Comparison of ENCODE assay signal across 32 mouse cellular contexts in the genomic region with DNA sequence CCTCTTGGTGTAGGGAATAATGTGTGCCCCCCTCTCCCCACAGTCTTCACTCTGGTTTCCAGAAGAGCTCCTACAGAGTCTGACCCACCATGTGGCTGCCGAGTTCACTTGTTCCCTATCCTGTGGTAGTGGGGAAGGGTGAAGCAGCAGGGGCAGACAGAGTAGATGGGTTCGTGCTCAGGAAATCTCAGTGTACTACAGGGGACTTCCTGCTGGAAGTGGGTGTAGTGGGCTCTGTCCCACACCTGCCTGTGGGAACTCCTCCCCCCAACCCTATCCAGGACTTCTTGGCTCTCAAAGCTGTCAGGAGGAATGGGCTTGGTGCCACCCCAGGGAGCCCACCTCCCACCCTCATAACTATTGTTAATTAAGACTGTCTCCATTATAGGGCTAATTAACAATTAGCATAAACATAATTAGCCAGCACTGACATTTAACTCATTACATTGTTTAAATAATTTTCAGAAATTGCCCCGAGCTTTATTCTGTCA. TPM values are rescaled to one million over a fixed set of nuclear protein-coding genes. Genes with fewer than 3 reads are reported as not detected.
DNase-seq lines count a peak whose midpoint lies in the region; ATAC-seq and TF ChIP-seq lines count a peak whose summit lies in the region.
"Had no signal": no experiment of that assay in that cellular context is flagged by ENCODE, and none has a peak within 500 bp of the region (broad histone marks: within the 10 kb centered on the region; RNA-seq: fewer than 3 reads in every experiment).

No protein-coding gene starts in this region.

- 36% methylated on average over 3 of the region's 3 CpGs for WGBS in forebrain, embryonic 13.5 days
- WGBS in forebrain, embryonic 10.5 days, result 79% methylated on average over 3 of the region's 3 CpGs
- 68% methylated on average over 3 of the region's 3 CpGs for WGBS in hindbrain, embryonic 10.5 days
- WGBS in hindbrain, embryonic 11.5 days, result 61% methylated on average over 3 of the region's 3 CpGs
- 29% methylated on average over 3 of the region's 3 CpGs for WGBS in hindbrain, embryonic 15.5 days
- 26% methylated on average over 3 of the region's 3 CpGs for WGBS in hindbrain, embryonic 16.5 days
- 34% methylated on average over 3 of the region's 3 CpGs for WGBS in forebrain, postnatal 0 days

- H3K27ac ChIP-seq in forebrain, embryonic 13.5 days, result no peak overlapping the region
- H3K27ac ChIP-seq in forebrain, embryonic 10.5 days, result no peak overlapping the region
- H3K27ac ChIP-seq in hindbrain, embryonic 10.5 days, result peak overlapping the region; percentile 2; the same call in 1 of the 2 replicates
- H3K27ac ChIP-seq in hindbrain, embryonic 11.5 days (ENCODE audit: low read depth, low read length), result no peak overlapping the region
- no peak overlapping the region for H3K27ac ChIP-seq in hindbrain, embryonic 15.5 days (replicated peaks)
- no peak overlapping the region for H3K27ac ChIP-seq in hindbrain, embryonic 16.5 days (ENCODE audit: low read depth, low read length)
- no peak overlapping the region for H3K27ac ChIP-seq in forebrain, postnatal 0 days (ENCODE audit: low read depth, low read length)
- H3K27ac ChIP-seq: embryonic facial prominence, embryonic 12.5 days; embryonic facial prominence, embryonic 15.5 days; gastrocnemius, adult 2 months; heart, embryonic 15.5 days had no signal

- DNase-seq in forebrain, embryonic 10.5 days (ENCODE audit: extremely low spot score, low spot score), result no peak
- no peak for DNase-seq in hindbrain, embryonic 10.5 days (ENCODE audit: low spot score)
- DNase-seq in hindbrain, embryonic 11.5 days (ENCODE audit: low spot score), result no peak
- no peak for DNase-seq in forebrain, postnatal 0 days
- DNase-seq: adrenal gland, adult 8-10 months; adrenal gland, postnatal 36 days; cerebellum, adult 11 months; cerebellum, adult 2 months; cerebellum, adult 9-11 months; cerebellum, postnatal 25 days; gastrocnemius, adult 2 months; gastrocnemius, postnatal 14 days; heart, adult 18-20 months; heart, postnatal 10 days; heart, postnatal 36 days; kidney, adult 2 months had no signal

- no peak overlapping the region for H3K4me3 ChIP-seq in forebrain, embryonic 13.5 days
- H3K4me3 ChIP-seq in forebrain, embryonic 10.5 days, result no peak overlapping the region
- no peak overlapping the region for H3K4me3 ChIP-seq in hindbrain, embryonic 10.5 days
- no peak overlapping the region for H3K4me3 ChIP-seq in hindbrain, embryonic 11.5 days (ENCODE audit: low read depth, low read length)
- H3K4me3 ChIP-seq in hindbrain, embryonic 15.5 days, result no peak overlapping the region
- no peak overlapping the region for H3K4me3 ChIP-seq in hindbrain, embryonic 16.5 days (ENCODE audit: low read length)
- no peak overlapping the region for H3K4me3 ChIP-seq in forebrain, postnatal 0 days (ENCODE audit: low read depth, low read length)
- H3K4me3 ChIP-seq: embryonic facial prominence, embryonic 12.5 days; embryonic facial prominence, embryonic 15.5 days; erythroblast, embryonic 14.5 days; gastrocnemius, adult 2 months; heart, embryonic 12.5 days; heart, embryonic 15.5 days had no signal

- no peak for TF ChIP-seq CTCF in forebrain, postnatal 0 days (IDR thresholded peaks at IDR 0.05; ENCODE audit: low read depth)

- peak; percentile 45; the same call in 1 of the 2 replicates for ATAC-seq in forebrain, embryonic 13.5 days
- ATAC-seq in hindbrain, embryonic 11.5 days (ENCODE audit: low FRiP score), result no peak
- ATAC-seq in hindbrain, embryonic 15.5 days (ENCODE audit: low FRiP score, low read depth), result peak; percentile 33; the same call in 1 of the 2 replicates
- no peak for ATAC-seq in hindbrain, embryonic 16.5 days
- ATAC-seq in forebrain, postnatal 0 days, result peak; percentile 20; the same call in 1 of the 2 replicates
- no peak for ATAC-seq in erythroblast, adult 5-6 weeks (replicated peaks; ENCODE audit: low FRiP score, poor library complexity, severe bottlenecking)
- ATAC-seq: activated CD4-positive, CD25-positive, alpha-beta regulatory T cell, adult 4 months; intestine, postnatal 0 days had no signal

- peaks cover 14% of the 10 kb centered on the region for H3K4me1 ChIP-seq in forebrain, embryonic 13.5 days
- peaks cover 14% of the 10 kb centered on the region for H3K4me1 ChIP-seq in forebrain, embryonic 10.5 days
- peaks cover 14% of the 10 kb centered on the region for H3K4me1 ChIP-seq in hindbrain, embryonic 10.5 days (replicated peaks)
- H3K4me1 ChIP-seq in hindbrain, embryonic 11.5 days (replicated peaks; ENCODE audit: control insufficient read depth, insufficient read depth, low read length), result 0 out of 2 replicates have a peak, but pooled peaks cover 3% of the 10 kb centered on the region
- H3K4me1 ChIP-seq in hindbrain, embryonic 15.5 days (replicated peaks), result 0 out of 2 replicates have a peak, but pooled peaks cover 8% of the 10 kb centered on the region
- no peaks in the 10 kb centered on the region for H3K4me1 ChIP-seq in hindbrain, embryonic 16.5 days (ENCODE audit: control insufficient read depth, insufficient read depth, low read depth, low read length)
- no peaks in the 10 kb centered on the region for H3K4me1 ChIP-seq in forebrain, postnatal 0 days (ENCODE audit: insufficient read depth)
- H3K4me1 ChIP-seq: embryonic facial prominence, embryonic 12.5 days; embryonic facial prominence, embryonic 15.5 days; heart, embryonic 12.5 days; heart, embryonic 15.5 days had no signal

- no peak overlapping the region for H3K9ac ChIP-seq in forebrain, embryonic 13.5 days
- H3K9ac ChIP-seq in hindbrain, embryonic 11.5 days (ENCODE audit: low read depth, low read length), result no peak overlapping the region
- H3K9ac ChIP-seq in hindbrain, embryonic 15.5 days, result no peak overlapping the region
- no peak overlapping the region for H3K9ac ChIP-seq in hindbrain, embryonic 16.5 days (ENCODE audit: low read depth, low read length)
- H3K9ac ChIP-seq in forebrain, postnatal 0 days, result no peak overlapping the region
- H3K9ac ChIP-seq: embryonic facial prominence, embryonic 12.5 days; embryonic facial prominence, embryonic 15.5 days; heart, embryonic 12.5 days; heart, embryonic 15.5 days had no signal

- no peaks in the 10 kb centered on the region for H3K36me3 ChIP-seq in forebrain, embryonic 13.5 days (ENCODE audit: poor library complexity, severe bottlenecking)
- no peaks in the 10 kb centered on the region for H3K36me3 ChIP-seq in forebrain, embryonic 10.5 days (replicated peaks)
- H3K36me3 ChIP-seq in hindbrain, embryonic 10.5 days, result no peaks in the 10 kb centered on the region
- H3K36me3 ChIP-seq in hindbrain, embryonic 11.5 days (ENCODE audit: control insufficient read depth, insufficient read depth, low read length), result no peaks in the 10 kb centered on the region
- no peaks in the 10 kb centered on the region for H3K36me3 ChIP-seq in hindbrain, embryonic 15.5 days
- H3K36me3 ChIP-seq in hindbrain, embryonic 16.5 days (ENCODE audit: control insufficient read depth, insufficient read depth, low read length), result no peaks in the 10 kb centered on the region
- H3K36me3 ChIP-seq in forebrain, postnatal 0 days (ENCODE audit: insufficient read depth), result no peaks in the 10 kb centered on the region
- H3K36me3 ChIP-seq: embryonic facial prominence, embryonic 12.5 days; embryonic facial prominence, embryonic 15.5 days; heart, embryonic 12.5 days; heart, embryonic 15.5 days had no signal

- no peak overlapping the region for H3K4me2 ChIP-seq in forebrain, embryonic 13.5 days
- no peak overlapping the region for H3K4me2 ChIP-seq in hindbrain, embryonic 11.5 days (replicated peaks; ENCODE audit: low read depth, low read length)
- no peak overlapping the region for H3K4me2 ChIP-seq in hindbrain, embryonic 15.5 days
- H3K4me2 ChIP-seq in hindbrain, embryonic 16.5 days (ENCODE audit: low read length), result no peak overlapping the region
- H3K4me2 ChIP-seq in forebrain, postnatal 0 days (ENCODE audit: low read depth), result no peak overlapping the region
- H3K4me2 ChIP-seq: embryonic facial prominence, embryonic 12.5 days; embryonic facial prominence, embryonic 15.5 days; heart, embryonic 12.5 days; heart, embryonic 15.5 days had no signal

- no peaks in the 10 kb centered on the region for H3K9me3 ChIP-seq in forebrain, embryonic 13.5 days (replicated peaks)
- no peaks in the 10 kb centered on the region for H3K9me3 ChIP-seq in forebrain, embryonic 10.5 days
- H3K9me3 ChIP-seq in hindbrain, embryonic 10.5 days, result no peaks in the 10 kb centered on the region
- H3K9me3 ChIP-seq in hindbrain, embryonic 11.5 days (ENCODE audit: control insufficient read depth, low read length), result no peaks in the 10 kb centered on the region
- no peaks in the 10 kb centered on the region for H3K9me3 ChIP-seq in hindbrain, embryonic 15.5 days
- H3K9me3 ChIP-seq in hindbrain, embryonic 16.5 days (ENCODE audit: control insufficient read depth, low read length), result no peaks in the 10 kb centered on the region
- H3K9me3 ChIP-seq in forebrain, postnatal 0 days (ENCODE audit: low read length), result no peaks in the 10 kb centered on the region
- H3K9me3 ChIP-seq: embryonic facial prominence, embryonic 12.5 days; embryonic facial prominence, embryonic 15.5 days; heart, embryonic 12.5 days; heart, embryonic 15.5 days had no signal

- H3K27me3 ChIP-seq in forebrain, embryonic 13.5 days, result peaks cover 85% of the 10 kb centered on the region
- H3K27me3 ChIP-seq in forebrain, embryonic 10.5 days (ENCODE audit: poor library complexity, severe bottlenecking), result peaks cover 94% of the 10 kb centered on the region
- H3K27me3 ChIP-seq in hindbrain, embryonic 10.5 days (ENCODE audit: insufficient read depth, poor library complexity, severe bottlenecking), result peaks cover 32% of the 10 kb centered on the region
- no peaks in the 10 kb centered on the region for H3K27me3 ChIP-seq in hindbrain, embryonic 11.5 days (ENCODE audit: control insufficient read depth, insufficient read depth, low read length)
- peaks cover 47% of the 10 kb centered on the region for H3K27me3 ChIP-seq in hindbrain, embryonic 15.5 days
- peaks cover 11% of the 10 kb centered on the region for H3K27me3 ChIP-seq in hindbrain, embryonic 16.5 days (replicated peaks; ENCODE audit: control insufficient read depth, insufficient read depth, low read length)
- no peaks in the 10 kb centered on the region; the same call in none of the 2 replicates for H3K27me3 ChIP-seq in forebrain, postnatal 0 days (ENCODE audit: insufficient read depth, low read length)
- H3K27me3 ChIP-seq: embryonic facial prominence, embryonic 15.5 days had no signal

RNA-seq across cellular contexts. Expression of gene Nkx1-1, which starts 24.4 kb away (rescaled TPM):
- polyA plus RNA-seq in forebrain, embryonic 13.5 days (2015; fragmentation: Nextera tagmentation; extraction: Ambion mirVana), result not detected in 2 replicates
- polyA plus RNA-seq in forebrain, embryonic 10.5 days (2016; fragmentation: Nextera tagmentation; extraction: Ambion mirVana), result not detected in 2 replicates
- polyA plus RNA-seq in hindbrain, embryonic 10.5 days (2016; fragmentation: Nextera tagmentation; extraction: Ambion mirVana), result 0.21 TPM in 1 of 2 replicates, not detected in the other
- polyA plus RNA-seq in hindbrain, embryonic 11.5 days (2014; fragmentation: Nextera tagmentation; extraction: Ambion mirVana), result 0.32 and 0.60 TPM in 2 replicates
- polyA plus RNA-seq in hindbrain, embryonic 15.5 days (2015; fragmentation: Nextera tagmentation; extraction: Ambion mirVana), result 0.25 and 0.52 TPM in 2 replicates
- polyA plus RNA-seq in hindbrain, embryonic 16.5 days (2015; fragmentation: Nextera tagmentation; extraction: Ambion mirVana), result 0.47 TPM in 1 of 2 replicates, not detected in the other
- total RNA-seq in forebrain, postnatal 0 days (2014; rRNA removed), result not detected in 2 replicates
- not detected in 2 replicates for polyA plus RNA-seq in forebrain, postnatal 0 days (2015; fragmentation: Nextera tagmentation; extraction: Ambion mirVana)
- total RNA-seq in erythroblast, adult 5-6 weeks (2015; ENCODE audit: low replicate concordance), result not detected in 2 replicates
- not detected in 2 replicates for total RNA-seq in erythroblast, adult 5-6 weeks (2017; ENCODE audit: low replicate concordance)
- total RNA-seq: adrenal gland, adult 8-10 months; adrenal gland, postnatal 36 days; common myeloid progenitor, adult 5-6 weeks; gastrocnemius, adult 2 months; gastrocnemius, postnatal 14 days; gastrocnemius, postnatal 4 days; heart, adult 18-20 months; heart, postnatal 10 days; heart, postnatal 36 days had no signal
- polyA plus RNA-seq: activated CD4-positive, CD25-positive, alpha-beta regulatory T cell, adult 4 months; embryonic facial prominence, embryonic 12.5 days; embryonic facial prominence, embryonic 15.5 days; erythroblast, embryonic 14.5 days; frontal cortex, adult 2 months; heart, embryonic 12.5 days; heart, embryonic 15.5 days; intestine, embryonic 14.5 days; intestine, postnatal 0 days; kidney, adult 2 months; kidney, embryonic 14.5 days had no signal

Comparison
In these comparisons a context has a peak if more than half of its experiments do, and no peak if none do; other contexts are left out.
1. ATAC-seq: peak in forebrain, embryonic 13.5 days (single experiment), hindbrain, embryonic 15.5 days (single experiment) and forebrain, postnatal 0 days (single experiment); none in hindbrain, embryonic 11.5 days (single experiment), hindbrain, embryonic 16.5 days (single experiment) and erythroblast, adult 5-6 weeks (single experiment).